Mouse (Mus musculus) E14TG2a.4 (cell line): Measurements from ENCODE around the gene Rin1.

Experiments used
- CTCF ChIP-seq: conservative IDR thresholded peaks from 2 replicates; pipeline ENCODE4 v1.5.1; 2014; ENCODE audit warnings: low read length
- NANOG ChIP-seq: IDR thresholded peaks from 2 replicates; pipeline ENCODE4 v1.6.1; 2014; ENCODE audit warnings: borderline replicate concordance, low read length, mixed read lengths

DNA sequence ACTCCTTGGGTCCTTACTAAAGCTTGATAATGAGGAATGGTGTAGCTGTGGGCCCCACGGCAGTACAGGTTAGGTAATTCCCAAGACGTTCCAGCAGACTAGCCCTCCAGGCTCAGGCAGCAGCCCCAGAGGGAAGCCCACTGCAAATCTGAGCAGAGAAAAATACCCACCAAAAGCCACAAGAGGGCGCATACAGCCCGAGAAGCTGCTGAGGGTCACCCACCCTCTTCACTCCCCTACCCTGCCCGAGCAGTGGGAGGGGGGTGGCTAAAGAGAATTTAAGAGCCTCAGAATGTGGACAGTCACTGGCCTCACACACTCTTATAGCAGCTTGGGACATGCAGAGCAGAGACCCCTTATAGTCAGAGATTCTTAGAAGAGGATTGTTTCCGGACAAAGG, 6.0 kb downstream of the Rin1 start:
- TF ChIP-seq CTCF (peak; percentile 81), NANOG (no peak)
